Mouse (Mus musculus) midbrain, embryonic 16.5 days (tissue): ENCODE measurements around the gene Prim1. TPM values are rescaled to one million over a fixed set of nuclear protein-coding genes. Genes with fewer than 3 reads are reported as not detected.

Source experiments
- polyA plus RNA-seq: library from polyadenylated mRNA; unstranded; fragments of >200 nt; fragmentation: Nextera tagmentation; extraction: Ambion mirVana; gene quantifications from 2 replicates; pipeline ENCODE4 v1.2.1, GENCODE M21; 2015

The Prim1 gene
- polyA plus RNA-seq, 1 experiment from 2014 or later, result 40.1 TPM

Other genes starting within 250 kb of the Prim1 start
- 0.15 TPM in 1 of 2 replicates, not detected in the other for gene Rdh9, start 238.8 kb upstream of the Prim1 start, polyA plus RNA-seq
- gene Rdh16, start 214.0 kb upstream of the Prim1 start, polyA plus RNA-seq, result not detected in 2 replicates
- not detected in 2 replicates for gene Rdh19, start 165.2 kb upstream of the Prim1 start, polyA plus RNA-seq
- not detected in 2 replicates for gene Rdh16f2, start 148.7 kb upstream of the Prim1 start, polyA plus RNA-seq
- gene Rdh7, start 126.4 kb upstream of the Prim1 start, polyA plus RNA-seq, result not detected in 2 replicates
- not detected in 2 replicates for gene Sdr9c7, start 116.7 kb upstream of the Prim1 start, polyA plus RNA-seq
- not detected in 2 replicates for gene Hsd17b6, start 7.6 kb upstream of the Prim1 start, polyA plus RNA-seq
- gene Naca, start 20.4 kb downstream of the Prim1 start, polyA plus RNA-seq, result 487 and 537 TPM in 2 replicates
- gene Ptges3, start 43.8 kb downstream of the Prim1 start, polyA plus RNA-seq, result 387 and 407 TPM in 2 replicates
- gene Atp5b, start 68.1 kb downstream of the Prim1 start, polyA plus RNA-seq, result 2,034 and 2,090 TPM in 2 replicates
- gene Baz2a, start 76.4 kb downstream of the Prim1 start, polyA plus RNA-seq, result 7.4 and 8.5 TPM in 2 replicates
- 7.0 and 7.8 TPM in 2 replicates for gene Rbms2, start 165.1 kb downstream of the Prim1 start, polyA plus RNA-seq
- gene Gls2, start 179.3 kb downstream of the Prim1 start, polyA plus RNA-seq, result 1.1 and 1.7 TPM in 2 replicates
- 19.6 and 22.1 TPM in 2 replicates for gene Spryd4, start 196.6 kb downstream of the Prim1 start, polyA plus RNA-seq
- gene Mip, start 210.7 kb downstream of the Prim1 start, polyA plus RNA-seq, result 0.11 and 0.24 TPM in 2 replicates
- gene Timeless, start 216.9 kb downstream of the Prim1 start, polyA plus RNA-seq, result 15.6 and 16.1 TPM in 2 replicates
- 0.11 TPM in 1 of 2 replicates, not detected in the other for gene Apon, start 238.9 kb downstream of the Prim1 start, polyA plus RNA-seq